Mouse (Mus musculus): ENCODE data around the gene Gpr182. TPM values are rescaled to one million over a fixed set of nuclear protein-coding genes. Genes with fewer than 3 reads are reported as not detected.

Gene Gpr182
- total and polyA plus RNA-seq, 2 experiments from 2014 or later: 1.3 to 1.7 TPM

DNA sequence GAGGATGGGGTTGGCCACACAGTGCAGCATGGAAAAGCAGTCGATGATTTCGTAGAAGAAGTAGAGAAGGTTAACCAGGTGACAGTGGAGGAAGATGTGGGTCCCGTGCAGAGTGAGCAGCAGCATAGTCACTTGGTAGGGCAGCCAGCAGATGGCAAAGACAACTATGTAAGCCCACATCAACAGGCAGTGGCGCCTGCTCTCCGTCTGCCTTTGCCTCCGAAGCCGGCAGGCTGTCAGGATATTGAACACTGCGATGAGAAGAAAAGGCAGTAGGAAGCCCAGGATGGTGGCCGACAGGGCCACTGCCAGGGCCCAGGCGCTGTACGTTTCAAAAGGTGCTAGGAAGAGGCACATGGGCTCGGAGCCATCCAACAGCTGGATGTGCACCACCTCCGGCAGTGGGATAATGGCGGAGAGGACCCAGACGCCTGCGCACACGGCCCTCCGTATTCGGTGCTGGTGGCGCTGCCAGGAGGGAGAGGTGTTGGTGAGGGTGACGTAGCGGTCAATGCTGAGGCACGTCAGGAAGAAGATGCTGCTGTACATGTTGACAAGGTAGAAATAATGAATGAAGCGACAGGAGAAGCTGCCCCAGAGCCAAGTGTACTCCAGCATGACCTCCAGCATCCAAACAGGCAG is 1.3 kb downstream of the Gpr182 start:
- 60% methylated on average over 24 of the region's 24 CpGs for WGBS
- peak; percentile 27 for DNase-seq
- no peaks in the 10 kb centered on the region for H3K4me1 ChIP-seq (ENCODE audit: insufficient read depth)
- TF ChIP-seq CTCF (IDR thresholded peaks at IDR 0.05; ENCODE audit: low read depth): no peak
- no peaks in the 10 kb centered on the region for H3K27me3 ChIP-seq (ENCODE audit: insufficient read depth, low read length)
- H3K9ac ChIP-seq: peak overlapping the region; percentile 18; the same call in 1 of the 2 replicates
- 0 out of 2 replicates have a peak, but pooled peaks have one; percentile 25 for ATAC-seq
- no peak overlapping the region for H3K27ac ChIP-seq (ENCODE audit: low read depth, low read length)
- H3K36me3 ChIP-seq (ENCODE audit: insufficient read depth): peaks cover 17% of the 10 kb centered on the region; the same call in 1 of the 2 replicates
- H3K4me2 ChIP-seq (ENCODE audit: low read depth): peak overlapping the region; percentile 35
- peak overlapping the region; percentile 21; the same call in 1 of the 2 replicates for H3K4me3 ChIP-seq (ENCODE audit: low read depth, low read length)
- no peaks in the 10 kb centered on the region for H3K9me3 ChIP-seq (ENCODE audit: low read length)

DNA sequence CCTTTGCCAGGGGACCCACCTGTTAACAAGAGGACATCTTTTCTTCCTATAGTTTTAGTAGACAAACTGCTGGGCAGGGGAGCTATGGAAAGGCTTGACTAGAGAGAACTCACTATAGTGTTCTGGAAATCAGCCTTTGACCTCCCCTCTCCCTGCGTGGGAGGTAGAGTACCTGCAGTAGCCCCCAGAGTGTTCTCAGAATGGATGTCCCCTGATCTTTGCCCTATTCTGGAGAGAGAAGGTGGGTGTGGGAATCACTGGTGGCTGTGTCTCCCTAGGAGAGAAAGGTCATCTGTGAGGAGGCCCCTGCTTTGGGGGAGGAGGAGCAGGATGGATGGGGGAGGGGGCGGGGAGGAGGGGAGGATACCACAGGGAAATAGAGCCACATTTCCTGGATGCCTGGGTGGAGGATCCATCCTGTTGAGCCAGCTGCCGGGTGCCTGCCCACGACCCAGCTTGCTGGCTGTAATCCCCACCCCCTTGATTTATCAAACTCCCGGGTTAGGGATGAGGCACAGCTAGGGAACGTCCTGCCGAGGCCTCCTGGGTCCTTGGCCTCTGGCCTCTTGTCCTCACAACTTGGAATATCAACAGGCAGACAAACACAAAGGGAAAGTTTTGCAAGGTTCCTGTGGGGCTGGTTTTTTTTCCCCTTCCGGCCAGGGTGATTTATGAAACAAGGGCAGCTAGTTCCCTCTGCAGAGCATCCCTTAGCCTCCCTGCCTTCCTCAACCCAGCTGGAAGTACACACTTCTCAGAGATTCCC is 2.5 kb downstream of the Gpr182 start:
- no peak overlapping the region for H3K27ac ChIP-seq (ENCODE audit: low read depth, low read length)
- no peaks in the 10 kb centered on the region for H3K4me1 ChIP-seq (ENCODE audit: insufficient read depth)
- no peak overlapping the region for H3K4me3 ChIP-seq (ENCODE audit: low read depth, low read length)
- peaks cover 28% of the 10 kb centered on the region for H3K36me3 ChIP-seq (ENCODE audit: insufficient read depth)
- DNase-seq (no peak), ATAC-seq (no peak)
- H3K9ac ChIP-seq: no peak overlapping the region
- H3K9me3 ChIP-seq (ENCODE audit: low read length): no peaks in the 10 kb centered on the region
- H3K4me2 ChIP-seq (ENCODE audit: low read depth): no peak overlapping the region
- 17% methylated on average over 7 of the region's 8 CpGs for WGBS
- TF ChIP-seq CTCF (IDR thresholded peaks at IDR 0.05; ENCODE audit: low read depth): no peak
- no peaks in the 10 kb centered on the region for H3K27me3 ChIP-seq (ENCODE audit: insufficient read depth, low read length)

DNA sequence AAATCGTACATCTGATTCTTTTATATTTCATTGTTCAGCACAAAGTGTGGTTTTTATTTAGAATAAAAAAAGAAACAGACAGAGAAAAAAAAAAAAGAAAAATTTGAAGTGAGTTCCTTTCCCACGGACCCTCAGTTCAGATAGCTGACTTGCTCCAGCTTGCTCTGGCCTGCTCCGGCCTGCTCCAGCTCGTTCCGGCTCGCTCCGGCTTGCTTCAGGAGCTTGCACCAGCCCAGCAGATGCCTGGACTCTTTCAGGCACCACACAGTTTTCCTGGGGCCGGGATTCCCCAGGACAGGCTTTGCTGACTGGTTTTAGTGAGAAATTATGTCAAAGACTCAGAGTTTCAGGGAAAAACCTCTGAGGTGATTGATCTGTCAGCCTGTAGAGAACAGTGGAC is 4.3 kb downstream of the Gpr182 start:
- Histone ChIP-seq H3K4me2 (ENCODE audit: low read depth) (no peak overlapping the region), H3K9me3 (ENCODE audit: low read length) (no peaks in the 10 kb centered on the region), H3K27me3 (ENCODE audit: insufficient read depth, low read length) (no peaks in the 10 kb centered on the region), H3K4me1 (ENCODE audit: insufficient read depth) (no peaks in the 10 kb centered on the region), H3K36me3 (ENCODE audit: insufficient read depth) (peaks cover 46% of the 10 kb centered on the region), H3K27ac (ENCODE audit: low read depth, low read length) (no peak overlapping the region), H3K9ac (no peak overlapping the region), H3K4me3 (ENCODE audit: low read depth, low read length) (no peak overlapping the region)
- 93% methylated on average over 8 of the region's 8 CpGs for WGBS
- no peak for ATAC-seq
- TF ChIP-seq CTCF (IDR thresholded peaks at IDR 0.05; ENCODE audit: low read depth): no peak
- no peak for DNase-seq

DNA sequence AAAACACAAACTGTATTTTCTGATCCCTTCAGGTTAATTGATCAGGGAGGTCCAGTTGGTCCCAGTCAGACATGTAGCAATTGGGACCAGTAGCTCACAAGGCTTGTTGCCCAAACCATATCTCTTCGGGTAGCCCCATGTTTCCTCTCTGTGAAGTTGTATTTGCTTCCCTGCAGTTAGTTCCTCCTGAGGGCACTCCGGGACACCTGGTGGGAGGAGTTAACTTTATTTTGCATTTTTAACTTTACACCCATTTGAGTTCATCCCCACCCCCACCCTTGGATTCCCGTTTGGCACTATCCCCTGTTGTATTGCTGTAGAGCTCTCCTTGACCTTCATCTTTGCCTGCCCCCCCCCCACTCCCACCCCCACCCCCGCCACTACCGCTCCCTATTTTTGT is 5.6 kb downstream of the Gpr182 start:
- Histone ChIP-seq H3K4me1 (ENCODE audit: insufficient read depth) (no peaks in the 10 kb centered on the region), H3K4me3 (ENCODE audit: low read depth, low read length) (no peak overlapping the region), H3K27me3 (ENCODE audit: insufficient read depth, low read length) (no peaks in the 10 kb centered on the region), H3K4me2 (ENCODE audit: low read depth) (no peak overlapping the region), H3K9me3 (ENCODE audit: low read length) (no peaks in the 10 kb centered on the region), H3K9ac (no peak overlapping the region), H3K36me3 (ENCODE audit: insufficient read depth) (peaks cover 56% of the 10 kb centered on the region), H3K27ac (ENCODE audit: low read depth, low read length) (no peak overlapping the region)
- ATAC-seq (no peak), DNase-seq (no peak)
- no peak for TF ChIP-seq CTCF (IDR thresholded peaks at IDR 0.05; ENCODE audit: low read depth)
- WGBS: 76% methylated on average over 5 of the region's 5 CpGs

DNA sequence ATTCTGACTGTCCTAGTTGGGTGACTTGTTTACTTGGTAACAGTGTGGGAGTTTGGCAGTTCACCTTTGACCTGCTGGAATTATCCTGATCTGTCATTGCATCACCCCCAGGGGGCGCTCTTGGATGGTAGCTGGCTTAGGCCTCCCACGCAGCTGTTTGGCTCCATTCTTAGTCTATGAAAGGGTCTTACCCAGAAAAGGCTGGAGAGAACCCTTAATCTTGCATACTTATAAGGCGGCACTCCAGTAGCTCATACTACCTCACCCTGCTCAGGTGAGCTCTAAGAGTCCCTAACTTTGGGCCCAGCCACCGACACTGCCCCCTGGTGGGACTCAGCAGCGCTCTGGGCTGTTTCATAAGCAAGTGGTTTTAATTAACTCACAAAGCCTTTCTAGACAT is 6.9 kb downstream of the Gpr182 start:
- H3K27me3 ChIP-seq (ENCODE audit: insufficient read depth, low read length): no peaks in the 10 kb centered on the region
- ATAC-seq (no peak), DNase-seq (peak; percentile 42)
- 70% methylated on average over 5 of the region's 5 CpGs for WGBS
- no peak overlapping the region for H3K4me2 ChIP-seq (ENCODE audit: low read depth)
- H3K36me3 ChIP-seq (ENCODE audit: insufficient read depth): peaks cover 56% of the 10 kb centered on the region
- no peak overlapping the region for H3K27ac ChIP-seq (ENCODE audit: low read depth, low read length)
- H3K4me1 ChIP-seq (ENCODE audit: insufficient read depth): no peaks in the 10 kb centered on the region; the same call in 1 of the 2 replicates
- peak; percentile 63 for TF ChIP-seq CTCF (IDR thresholded peaks at IDR 0.05; ENCODE audit: low read depth)
- no peak overlapping the region for H3K9ac ChIP-seq
- H3K9me3 ChIP-seq (ENCODE audit: low read length): no peaks in the 10 kb centered on the region
- H3K4me3 ChIP-seq (ENCODE audit: low read depth, low read length): no peak overlapping the region

DNA sequence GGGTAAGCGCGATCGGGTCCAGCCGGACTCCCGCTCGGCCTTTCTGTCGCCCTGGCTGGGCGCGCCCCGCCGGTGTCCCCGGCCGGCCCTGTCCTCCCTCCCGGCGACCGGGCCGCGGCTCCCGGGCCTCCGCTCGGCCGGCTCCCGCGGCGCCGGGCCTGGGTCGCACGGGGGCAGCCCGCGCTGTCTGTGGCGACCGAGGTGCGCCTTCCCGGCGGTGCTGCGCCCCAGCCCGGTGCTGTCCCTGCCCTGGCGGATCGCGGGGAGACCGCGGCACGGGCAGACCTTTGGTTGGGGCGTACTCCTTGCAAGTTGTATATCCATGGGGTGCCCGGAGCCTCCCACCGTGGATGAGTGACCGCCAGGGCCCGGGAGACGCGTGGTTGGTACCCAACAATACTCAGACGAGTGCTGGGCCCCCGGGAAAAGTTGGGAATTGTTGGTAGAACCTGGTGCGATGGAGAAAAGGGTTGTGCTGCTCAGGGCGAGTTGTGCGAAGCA is 11.8 kb downstream of the Gpr182 start:
- under 1% methylated on average over 37 of the region's 55 CpGs for WGBS
- Histone ChIP-seq H3K4me2 (ENCODE audit: low read depth) (peak overlapping the region; percentile 65), H3K4me3 (ENCODE audit: low read depth, low read length) (peak overlapping the region; percentile 94), H3K36me3 (ENCODE audit: insufficient read depth) (peaks cover 34% of the 10 kb centered on the region), H3K4me1 (ENCODE audit: insufficient read depth) (no peaks in the 10 kb centered on the region; the same call in 1 of the 2 replicates), H3K27me3 (ENCODE audit: insufficient read depth, low read length) (no peaks in the 10 kb centered on the region), H3K9me3 (ENCODE audit: low read length) (no peaks in the 10 kb centered on the region), H3K27ac (ENCODE audit: low read depth, low read length) (peak overlapping the region; percentile 76), H3K9ac (peak overlapping the region; percentile 84)
- DNase-seq (peak; percentile 23), ATAC-seq (peak; percentile 58)
- no peak for TF ChIP-seq CTCF (IDR thresholded peaks at IDR 0.05; ENCODE audit: low read depth)
